Mouse (Mus musculus) erythroblast, embryonic 14.5 days (primary cell): ENCODE results near the gene Nipsnap3b. TPM values are rescaled to one million over a fixed set of nuclear protein-coding genes. Genes with fewer than 3 reads are reported as not detected.

Experiments
- H3K27me3 ChIP-seq: 2 replicates; pipeline ENCODE4 v1.6.1; 2012; ENCODE audit warnings: inconsistent platforms; ENCODE audit not compliant: control insufficient read depth
- H3K36me3 ChIP-seq: 2 replicates; pipeline ENCODE4 v1.6.1; 2012; ENCODE audit warnings: mild to moderate bottlenecking, inconsistent platforms; ENCODE audit not compliant: control insufficient read depth
- H3K4me1 ChIP-seq: 2 replicates; pipeline ENCODE4 v1.6.1; 2012; ENCODE audit warnings: inconsistent platforms; ENCODE audit not compliant: control insufficient read depth
- H3K4me3 ChIP-seq: replicated peaks from 2 replicates; pipeline ENCODE3; 2012; ENCODE audit warnings: moderate library complexity, mild to moderate bottlenecking, inconsistent platforms
- H3K9me3 ChIP-seq: 2 replicates; pipeline ENCODE4 v1.6.1; 2012; ENCODE audit warnings: low read length, inconsistent platforms, mixed read lengths; ENCODE audit not compliant: control insufficient read depth
- GATA1 ChIP-seq: IDR thresholded peaks from 2 replicates; pipeline ENCODE4 v1.6.1; 2012; ENCODE audit warnings: low read length, inconsistent platforms, mixed read lengths
- TAL1 ChIP-seq: IDR thresholded peaks from 3 replicates; pipeline ENCODE4 v1.6.1; 2012; ENCODE audit warnings: low read length, inconsistent platforms, mixed read lengths
- polyA plus RNA-seq: library from polyadenylated mRNA; stranded (reverse); fragments of >175 nt; gene quantifications from 2 replicates; pipeline ENCODE4 v1.2.3, GENCODE M21; 2012

Nipsnap3b gene
- polyA plus RNA-seq, 1 experiment, result 1.5 TPM

- no peak overlapping the region for H3K4me3 ChIP-seq
- H3K9me3 ChIP-seq, result peaks cover 12% of the 10 kb centered on the region
- H3K36me3 ChIP-seq, result peaks cover 28% of the 10 kb centered on the region
- H3K27me3 ChIP-seq, result no peaks in the 10 kb centered on the region
- no peak for TF ChIP-seq TAL1
- no peak for TF ChIP-seq GATA1
- peaks cover 15% of the 10 kb centered on the region for H3K4me1 ChIP-seq
Measured at GRCm38 (mm10) chr4:53014421-53014820, 2.7 kb downstream of the Nipsnap3b start.

- Histone ChIP-seq H3K4me3 (no peak overlapping the region), H3K9me3 (peaks cover 12% of the 10 kb centered on the region), H3K36me3 (peaks cover 32% of the 10 kb centered on the region), H3K27me3 (no peaks in the 10 kb centered on the region), H3K4me1 (peaks cover 15% of the 10 kb centered on the region)
- no peak for TF ChIP-seq TAL1
- no peak for TF ChIP-seq GATA1
Measured at GRCm38 (mm10) chr4:53015024-53015423, 3.3 kb downstream of the Nipsnap3b start.

- TF ChIP-seq GATA1 (no peak), TAL1 (no peak)
- H3K36me3 ChIP-seq, result peaks cover 49% of the 10 kb centered on the region
- H3K4me3 ChIP-seq, result no peak overlapping the region
- no peaks in the 10 kb centered on the region for H3K27me3 ChIP-seq
- no peaks in the 10 kb centered on the region for H3K4me1 ChIP-seq
- peaks cover 12% of the 10 kb centered on the region for H3K9me3 ChIP-seq
Measured at GRCm38 (mm10) chr4:53018392-53018791, 6.7 kb downstream of the Nipsnap3b start.

- Histone ChIP-seq H3K4me3 (no peak overlapping the region), H3K36me3 (peaks cover 26% of the 10 kb centered on the region), H3K4me1 (no peaks in the 10 kb centered on the region), H3K27me3 (no peaks in the 10 kb centered on the region), H3K9me3 (0 out of 2 replicates have a peak, but pooled peaks cover 2% of the 10 kb centered on the region)
- TF ChIP-seq TAL1 (no peak), GATA1 (no peak)
Measured at GRCm38 (mm10) chr4:53023189-53023925, 11.7 kb downstream of the Nipsnap3b start.

- no peaks in the 10 kb centered on the region for H3K27me3 ChIP-seq
- H3K9me3 ChIP-seq, result 0 out of 2 replicates have a peak, but pooled peaks cover 2% of the 10 kb centered on the region
- no peak overlapping the region for H3K4me3 ChIP-seq
- peaks cover 23% of the 10 kb centered on the region for H3K36me3 ChIP-seq
- TF ChIP-seq TAL1, result no peak
- TF ChIP-seq GATA1, result no peak
- H3K4me1 ChIP-seq, result no peaks in the 10 kb centered on the region
Measured at GRCm38 (mm10) chr4:53024397-53024796, 12.7 kb downstream of the Nipsnap3b start.

GRCm38 (mm10) chr4:53027811-53028210, 16.1 kb downstream of the Nipsnap3b start:
- TF ChIP-seq TAL1, result no peak
- H3K4me3 ChIP-seq, result no peak overlapping the region
- 0 out of 2 replicates have a peak, but pooled peaks cover 2% of the 10 kb centered on the region for H3K9me3 ChIP-seq
- no peaks in the 10 kb centered on the region for H3K27me3 ChIP-seq
- H3K36me3 ChIP-seq, result peaks cover 7% of the 10 kb centered on the region
- H3K4me1 ChIP-seq, result no peaks in the 10 kb centered on the region

GRCm38 (mm10) chr4:53030326-53030948, 18.8 kb downstream of the Nipsnap3b start:
- Histone ChIP-seq H3K4me1 (no peaks in the 10 kb centered on the region), H3K27me3 (no peaks in the 10 kb centered on the region), H3K4me3 (no peak overlapping the region), H3K36me3 (no peaks in the 10 kb centered on the region; the same call in 1 of the 2 replicates), H3K9me3 (0 out of 2 replicates have a peak, but pooled peaks cover 2% of the 10 kb centered on the region)
- no peak for TF ChIP-seq TAL1
- no peak for TF ChIP-seq GATA1

- no peaks in the 10 kb centered on the region for H3K4me1 ChIP-seq
- no peaks in the 10 kb centered on the region for H3K27me3 ChIP-seq
- TF ChIP-seq GATA1, result no peak
- no peak for TF ChIP-seq TAL1
- H3K36me3 ChIP-seq, result peaks cover 9% of the 10 kb centered on the region; the same call in 1 of the 2 replicates
- no peaks in the 10 kb centered on the region for H3K9me3 ChIP-seq
- H3K4me3 ChIP-seq, result no peak overlapping the region
Measured at GRCm38 (mm10) chr4:53043819-53044218, 32.1 kb downstream of the Nipsnap3b start.

- Histone ChIP-seq H3K4me3 (no peak overlapping the region), H3K36me3 (peaks cover 9% of the 10 kb centered on the region; the same call in 1 of the 2 replicates), H3K9me3 (no peaks in the 10 kb centered on the region), H3K27me3 (no peaks in the 10 kb centered on the region), H3K4me1 (no peaks in the 10 kb centered on the region)
- TF ChIP-seq TAL1 (no peak), GATA1 (no peak)
Measured at GRCm38 (mm10) chr4:53045807-53046206, 34.1 kb downstream of the Nipsnap3b start.
